Mouse (Mus musculus) spleen, adult 2 months (tissue): ENCODE data around the gene 9230102O04Rik.

Experiments used
- CTCF ChIP-seq: fragments of 200-500 bp; IDR thresholded peaks from 2 replicates; pipeline ENCODE4 v1.5.1; 2011; ENCODE audit warnings: mild to moderate bottlenecking, inconsistent platforms; ENCODE audit not compliant: insufficient read depth, insufficient read length, insufficient replicate concordance; ENCODE audit errors: extremely low read depth
- POLR2A ChIP-seq: fragments of 200-500 bp; IDR thresholded peaks from 2 replicates; pipeline ENCODE4 v1.6.1; 2011; ENCODE audit warnings: low read depth, low read length, inconsistent platforms

GRCm38 (mm10) chr2:9875220-9875619 is 14.1 kb downstream of the 9230102O04Rik start:
- TF ChIP-seq POLR2A (no peak), CTCF (no peak)
